Mouse (Mus musculus): Measurements from ENCODE around the gene Cep295.
"Not testable (repeated sequence)": the region's sequence is repeated elsewhere in the genome, so short reads cannot be mapped to it uniquely, and the experiment has no call there.

The Cep295 gene

GRCm38 (mm10) chr9:15357484-15358275 lies at the start of gene Cep295:
Gene Cep295, minus strand, starts transcription at chr9:15357788.
- DNase-seq (ENCODE audit: low read depth) = peak; percentile 86

- DNase-seq (ENCODE audit: low read depth) = no peak
Measured at GRCm38 (mm10) chr9:15397591-15397990, 40.0 kb upstream of the Cep295 start.

GRCm38 (mm10) chr9:15395353-15395942 lies 37.9 kb upstream of the Cep295 start:
- DNase-seq (ENCODE audit: low read depth) = no peak

DNA sequence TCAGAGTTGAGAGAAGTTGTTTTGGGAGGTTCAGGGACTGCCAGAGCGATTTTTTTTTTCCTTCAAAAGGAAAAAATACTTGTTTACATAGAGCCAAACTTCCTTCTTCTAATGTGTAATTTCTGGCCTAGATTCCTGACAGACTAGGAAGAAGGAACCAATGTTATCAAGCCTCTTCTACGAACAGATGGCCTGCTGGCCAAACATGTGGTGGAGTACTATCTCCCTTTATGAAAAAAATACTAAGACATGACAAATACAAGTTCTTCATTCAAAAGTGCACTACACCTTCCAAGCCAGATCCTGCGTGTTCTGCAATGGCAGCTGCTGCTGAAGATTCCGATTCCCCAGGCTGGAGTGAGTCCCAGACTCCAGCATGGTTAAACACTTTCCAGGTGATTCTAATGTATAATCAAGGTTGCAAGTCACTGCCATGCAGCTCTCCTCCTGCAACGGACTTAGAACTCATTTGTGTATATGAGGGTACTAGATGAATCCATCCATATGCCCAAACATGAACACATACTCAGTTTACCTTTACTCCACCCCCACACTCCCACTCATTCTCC lies 29.6 kb upstream of the Cep295 start:
- no peak for DNase-seq (ENCODE audit: low read depth)

- no peak for DNase-seq (ENCODE audit: low read depth)
Measured at GRCm38 (mm10) chr9:15384266-15384665, 26.7 kb upstream of the Cep295 start.

DNA sequence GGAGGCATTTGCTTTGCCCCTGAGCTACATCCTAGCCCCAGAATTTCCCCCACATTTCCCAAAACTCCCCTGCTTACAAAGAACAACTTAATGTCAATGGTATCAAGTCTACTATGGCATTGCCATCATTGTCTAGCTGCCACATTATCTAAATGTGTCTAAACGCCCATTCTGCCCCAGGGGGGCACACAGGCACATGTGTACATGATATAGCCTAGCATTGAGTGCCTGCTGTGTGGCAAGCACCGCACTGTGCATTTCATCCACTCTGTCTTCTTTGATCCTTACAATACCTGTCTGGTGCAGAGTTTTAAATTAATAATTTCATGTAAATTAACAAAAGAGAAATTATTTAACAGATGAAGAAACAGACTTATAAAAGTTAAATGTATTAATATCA lies 8.7 kb upstream of the Cep295 start:
- DNase-seq (ENCODE audit: low read depth) = no peak

DNA sequence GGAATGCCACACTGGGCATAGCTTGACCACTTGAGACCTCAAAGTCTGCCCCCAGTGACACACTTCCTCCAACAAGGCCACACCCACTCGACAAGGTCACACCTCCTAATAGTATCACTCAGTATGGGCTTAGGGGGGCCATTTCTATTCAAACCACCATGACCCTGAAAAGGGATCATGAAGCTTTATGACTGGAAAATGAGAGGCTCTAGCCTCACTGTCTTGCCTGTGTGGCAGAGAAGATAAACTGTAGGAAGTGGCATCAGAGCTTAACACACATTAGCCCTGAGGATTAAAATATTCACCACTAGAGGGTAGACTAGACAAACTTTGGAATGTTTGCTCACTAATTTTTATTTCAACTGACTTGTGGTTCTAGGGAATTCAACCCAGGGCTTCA lies 8.3 kb upstream of the Cep295 start:
- DNase-seq (ENCODE audit: low read depth) = no peak

DNA sequence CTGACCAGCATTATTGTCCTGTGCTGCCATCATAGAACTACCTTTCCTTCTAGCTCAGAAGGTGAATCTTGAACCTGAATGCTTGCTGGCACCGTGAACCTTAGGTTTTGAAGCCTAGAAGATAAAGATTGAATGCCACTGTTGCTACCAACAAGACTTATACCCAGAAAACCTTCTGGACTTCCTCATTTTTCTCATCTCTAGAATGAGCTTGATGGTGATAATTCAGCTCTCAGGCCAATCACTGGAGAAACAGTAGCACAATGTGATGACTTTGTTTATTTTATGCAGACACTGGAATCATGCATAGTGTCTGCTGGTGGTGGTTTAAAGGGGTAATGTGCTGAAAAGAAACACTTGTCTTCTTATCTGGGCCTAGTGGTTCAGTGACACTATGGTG lies 7.3 kb upstream of the Cep295 start:
- DNase-seq (ENCODE audit: low read depth) = no peak

GRCm38 (mm10) chr9:15356916-15357483 lies 588 bp downstream of the Cep295 start:
- DNase-seq (ENCODE audit: low read depth) = no peak

GRCm38 (mm10) chr9:15349925-15350324 lies 7.7 kb downstream of the Cep295 start:
- no peak for DNase-seq (ENCODE audit: low read depth)

GRCm38 (mm10) chr9:15337776-15338175 lies 19.8 kb downstream of the Cep295 start:
- no peak for DNase-seq (ENCODE audit: low read depth)

DNA sequence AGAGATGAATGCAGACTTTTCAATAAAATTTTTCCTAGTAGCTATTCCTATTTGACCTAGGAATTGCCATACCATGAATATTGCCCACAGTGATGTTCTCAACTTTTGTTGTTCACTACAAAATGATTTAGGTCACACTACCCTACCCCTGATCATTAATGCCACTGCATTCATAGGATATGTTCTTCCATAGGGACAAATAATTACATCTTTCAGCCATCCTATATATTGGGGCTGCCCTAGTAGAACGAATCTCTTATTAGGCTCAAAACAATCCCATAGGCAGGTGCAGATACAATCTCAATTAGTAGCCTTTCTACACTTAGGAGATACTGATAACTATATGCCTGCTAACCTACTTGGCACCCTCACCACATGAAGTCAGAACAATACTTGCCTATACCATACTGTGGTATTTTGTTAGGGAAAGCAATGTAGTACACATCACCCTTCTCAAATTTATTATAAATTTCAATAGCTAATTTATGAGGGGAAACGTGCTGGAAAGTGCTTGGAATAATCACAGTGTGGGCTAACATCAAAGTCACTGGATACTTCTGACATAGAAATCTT lies 39.3 kb downstream of the Cep295 start:
- no peak for DNase-seq (ENCODE audit: low read depth)

GRCm38 (mm10) chr9:15317223-15318169 lies 40.1 kb downstream of the Cep295 start:
- DNase-seq (ENCODE audit: low read depth) = no peak

DNA sequence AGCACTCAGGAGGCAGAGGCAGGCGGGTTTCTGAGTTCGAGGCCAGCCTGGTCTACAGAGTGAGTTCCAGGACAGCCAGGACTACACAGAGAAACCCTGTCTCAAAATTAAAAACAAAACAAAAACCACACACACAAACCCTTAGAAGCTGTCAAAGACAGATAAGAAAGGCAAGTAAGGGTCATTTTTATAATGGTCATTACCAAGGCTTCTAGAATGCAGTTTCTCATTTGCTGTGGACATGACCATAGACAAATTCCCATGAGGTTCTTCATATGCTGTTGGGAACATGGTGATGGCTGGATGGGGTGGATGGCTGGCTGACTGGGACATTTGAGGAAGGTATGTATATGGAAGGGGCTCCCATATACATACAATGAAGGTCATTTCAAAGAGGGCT lies 41.3 kb downstream of the Cep295 start:
- DNase-seq (ENCODE audit: low read depth) = not testable (repeated sequence)

DNA sequence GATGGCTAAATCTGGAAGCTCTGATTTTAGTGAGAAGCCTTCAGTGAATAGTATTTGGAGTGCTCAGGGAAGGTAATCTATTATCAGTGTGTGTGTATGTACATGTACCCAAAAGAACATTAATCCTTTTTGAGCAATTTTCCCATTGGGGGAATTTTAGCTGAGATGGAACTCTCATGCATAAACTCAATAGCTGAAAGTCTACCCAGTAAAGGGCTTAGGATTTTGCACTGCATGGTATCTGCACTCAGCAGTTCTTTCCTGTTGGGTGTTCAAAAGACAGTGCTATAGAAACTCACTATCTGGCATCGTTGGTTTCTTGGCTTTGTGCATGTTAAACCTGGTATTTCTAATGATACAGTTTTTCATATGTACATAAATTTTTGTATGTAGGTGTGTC lies 43.0 kb downstream of the Cep295 start:
- no peak for DNase-seq (ENCODE audit: low read depth)

DNA sequence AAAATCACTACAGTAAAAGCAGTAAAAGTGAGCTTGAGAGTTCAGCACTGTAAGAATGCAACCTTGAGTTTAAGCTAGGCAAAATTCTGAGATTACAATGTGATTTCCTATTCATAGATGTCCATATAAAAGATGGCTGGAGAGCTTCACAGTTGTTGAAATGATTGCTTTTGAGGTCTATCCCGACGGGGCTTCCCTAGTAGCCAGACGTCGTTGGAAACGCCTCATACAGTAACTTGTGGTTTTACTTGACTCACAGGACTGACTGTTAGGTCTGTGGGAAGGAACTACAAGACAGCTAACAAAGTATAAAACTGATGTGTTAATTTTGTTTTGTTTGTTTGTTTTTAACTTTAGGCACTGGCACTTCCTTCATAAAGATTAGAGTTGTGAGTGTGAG lies 44.0 kb downstream of the Cep295 start:
- DNase-seq (ENCODE audit: low read depth) = no peak

GRCm38 (mm10) chr9:15312054-15312735 lies 45.4 kb downstream of the Cep295 start:
- DNase-seq (ENCODE audit: low read depth) = peak; percentile 57

DNA sequence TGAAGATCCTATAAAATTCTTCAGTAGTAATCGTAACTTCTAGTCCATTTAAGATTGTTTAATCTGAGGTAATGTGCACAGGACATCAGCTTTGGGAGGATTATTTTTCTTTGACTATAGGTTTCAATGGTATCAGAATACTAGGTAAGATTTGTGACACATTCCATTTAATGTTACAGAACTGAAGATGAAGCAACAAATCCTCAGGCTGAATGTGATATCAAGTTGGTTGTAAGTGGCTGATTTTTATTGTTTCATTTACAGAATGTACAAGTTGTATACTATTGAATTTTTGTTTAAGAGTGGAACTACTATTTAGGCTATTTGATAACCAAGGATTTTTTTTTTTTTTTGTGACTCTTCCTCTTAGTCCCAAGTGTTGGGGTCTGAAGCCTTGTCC lies 47.4 kb downstream of the Cep295 start:
- DNase-seq (ENCODE audit: low read depth) = no peak

- DNase-seq (ENCODE audit: low read depth) = no peak
Measured at GRCm38 (mm10) chr9:15309425-15309824, 48.2 kb downstream of the Cep295 start.

DNA sequence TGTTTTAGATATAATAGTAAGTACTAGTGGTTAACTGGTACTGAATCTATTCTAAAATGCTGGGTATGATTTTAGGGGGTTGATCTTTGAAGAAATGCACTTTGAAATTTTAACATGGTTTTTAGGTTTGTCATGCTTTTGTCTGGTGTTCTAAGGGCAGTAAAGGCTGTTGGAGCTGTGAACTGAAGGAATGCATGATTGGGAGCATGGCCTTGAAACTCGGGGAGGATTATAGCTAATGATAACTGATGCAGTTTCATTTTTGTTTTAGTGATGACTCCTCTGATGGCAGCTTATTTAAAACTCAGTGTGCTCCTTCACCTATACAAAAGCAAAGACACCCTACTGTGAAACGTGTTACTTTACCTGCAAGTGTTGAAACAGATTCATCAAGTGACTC lies 49.3 kb downstream of the Cep295 start:
- DNase-seq (ENCODE audit: low read depth) = no peak

GRCm38 (mm10) chr9:15307257-15307656 lies 50.3 kb downstream of the Cep295 start:
- DNase-seq (ENCODE audit: low read depth) = no peak

Data from c-Kit-positive CD71-positive TER-119-negative erythroid progenitor cells, embryonic 14.5 days (primary cell).